Mouse (Mus musculus) Patski (cell line): ENCODE results near the gene BC107364. TPM values are rescaled to one million over a fixed set of nuclear protein-coding genes. Genes with fewer than 3 reads are reported as not detected.
"Not testable (repeated sequence)": the region's sequence is repeated elsewhere in the genome, so short reads cannot be mapped to it uniquely, and the experiment has no call there.

Source experiments
- ATAC-seq: fragments of 100-300 bp; one replicate; pipeline ENCODE4 v1.8.0; 2021
- CTCF ChIA-PET: fragments of 350-600 bp; sonication (Branson Sonifier 250); formaldehyde crosslinking; loops from one replicate; lab custom pipeline; 2022; ENCODE audit warnings: inconsistent platforms; lab: Charles Lee
- POLR2A ChIA-PET: fragments of 350-600 bp; sonication (Branson Sonifier 250); formaldehyde crosslinking; loops from one replicate; lab custom pipeline; 2022; ENCODE audit warnings: antibody characterized with exemption, inconsistent platforms; lab: Charles Lee
- DNase-seq: peaks from one replicate; pipeline ENCODE4 v3.0.0-alpha.2; 2011; ENCODE audit warnings: low read depth, low spot score
- H3K27me3 ChIP-seq: fragments of 371-371 bp; one replicate; pipeline ENCODE4 v1.5.1; 2021
- CTCF ChIP-seq: fragments of 100-300 bp; IDR thresholded peaks from one replicate; pipeline ENCODE4 v1.5.1; 2021
- in situ Hi-C: fragments of 300-500 bp; cut with MboI; formaldehyde crosslinking; loops from 3 replicates; pipeline ENCODE4 v1.11.1; 2018; ENCODE audit warnings: low pct_unique_long_range_greater_than_20kb, mixed read lengths
- polyA plus RNA-seq: library from polyadenylated mRNA; unstranded; gene quantifications from one replicate; pipeline ENCODE4 v1.2.3, GENCODE M21; 2021

The BC107364 gene
- polyA plus RNA-seq, 1 experiment from 2014 or later = not detected

DNA sequence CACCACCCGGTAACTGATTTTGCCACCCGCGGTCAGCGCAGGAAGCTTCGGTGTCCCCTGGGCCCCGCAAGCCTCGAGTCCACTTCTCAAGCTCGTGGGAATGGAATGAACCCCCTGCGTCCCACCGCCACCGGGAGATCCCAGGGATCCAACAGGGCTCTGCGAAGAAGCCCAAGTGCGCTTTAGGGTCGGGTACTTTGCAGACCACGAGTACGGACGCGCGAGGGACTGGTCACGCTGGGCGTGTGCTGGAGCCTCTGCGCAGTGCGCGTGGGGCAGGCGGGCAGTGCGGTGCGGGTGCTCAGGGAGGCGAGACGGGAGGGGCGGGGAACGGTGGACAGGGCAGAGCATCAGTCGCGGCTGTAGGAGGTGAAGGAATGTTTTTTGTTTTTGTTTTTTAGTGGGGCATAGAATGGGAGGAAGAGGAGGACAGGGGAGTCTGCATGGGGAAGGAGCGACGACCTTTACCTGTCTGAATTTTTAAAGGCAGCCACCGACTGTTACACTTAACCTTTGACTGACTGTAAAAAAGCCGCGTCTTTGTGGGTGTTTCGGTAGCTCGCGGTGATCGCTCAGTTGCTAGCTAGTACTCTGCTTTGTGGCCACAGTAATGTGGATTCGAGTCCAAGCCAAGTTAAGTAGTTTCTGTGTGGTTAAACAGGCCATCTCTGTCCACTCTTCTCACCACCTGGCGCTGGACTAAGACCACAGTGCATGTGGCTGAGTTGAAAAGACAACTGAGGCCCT is 23.0 kb upstream of the BC107364 start:
- no peaks in the 10 kb centered on the region for H3K27me3 ChIP-seq
- ChIA-PET CTCF (interaction anchor here (1.0 kb wide), 1 partner anchor 148 kb away, joined by 3 read pairs; no protein-coding TSS in a partner anchor), POLR2A (interaction anchor here (0.6 kb wide), 1 partner anchor 153 kb away, joined by 3 read pairs; no protein-coding TSS in a partner anchor)
- no peak for TF ChIP-seq CTCF
- in situ Hi-C loops = no loop called here
- ATAC-seq (no peak), DNase-seq (no peak)

DNA sequence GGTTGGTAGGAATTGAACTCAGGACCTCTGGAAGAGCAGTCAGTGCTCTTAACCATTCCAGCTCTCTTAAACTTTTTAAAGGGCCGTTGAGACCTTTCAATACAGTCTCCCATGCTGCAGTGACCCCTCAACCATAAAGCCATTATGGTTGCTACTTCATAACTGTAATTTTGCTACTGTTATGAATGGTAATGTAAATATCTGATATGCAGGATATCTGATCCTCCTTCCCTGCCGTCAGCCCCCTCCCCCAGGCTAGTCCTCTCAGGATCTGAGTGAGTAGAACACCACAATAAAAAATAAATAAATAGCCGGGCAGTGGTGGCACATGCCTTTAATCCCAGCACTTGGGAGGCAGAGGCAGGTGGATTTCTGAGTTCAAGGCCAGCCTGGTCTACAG is 21.4 kb upstream of the BC107364 start:
- ATAC-seq, H3K27me3 ChIP-seq, POLR2A ChIA-PET, DNase-seq, in situ Hi-C loops: not testable (repeated sequence)
- CTCF ChIA-PET = interaction anchor here (1.0 kb wide), 1 partner anchor 147 kb away, joined by 3 read pairs; no protein-coding TSS in a partner anchor

DNA sequence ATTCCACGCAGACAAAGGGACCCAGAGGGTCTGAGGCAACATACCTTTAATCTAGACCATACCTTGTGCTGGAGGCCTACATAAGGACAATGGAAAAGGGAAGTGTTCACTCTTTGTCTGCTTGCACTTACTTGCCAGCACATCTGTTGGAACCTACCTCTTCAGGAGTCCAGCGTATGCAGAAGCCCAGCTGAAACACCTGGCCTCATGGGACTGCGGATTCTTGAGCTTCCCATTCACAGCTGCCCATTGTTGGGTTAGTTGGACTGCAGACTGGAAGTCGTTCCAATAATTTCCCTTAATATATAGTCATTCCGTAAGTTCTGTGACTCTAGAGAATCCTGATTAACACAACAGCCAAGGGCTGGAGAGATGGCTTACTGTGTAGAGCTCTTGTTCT is 20.0 kb upstream of the BC107364 start:
- ATAC-seq (no peak), DNase-seq (no peak)
- in situ Hi-C loops = no loop called here
- TF ChIP-seq CTCF = no peak
- no peaks in the 10 kb centered on the region for H3K27me3 ChIP-seq
- ChIA-PET POLR2A (no interaction called here), CTCF (no interaction called here)

DNA sequence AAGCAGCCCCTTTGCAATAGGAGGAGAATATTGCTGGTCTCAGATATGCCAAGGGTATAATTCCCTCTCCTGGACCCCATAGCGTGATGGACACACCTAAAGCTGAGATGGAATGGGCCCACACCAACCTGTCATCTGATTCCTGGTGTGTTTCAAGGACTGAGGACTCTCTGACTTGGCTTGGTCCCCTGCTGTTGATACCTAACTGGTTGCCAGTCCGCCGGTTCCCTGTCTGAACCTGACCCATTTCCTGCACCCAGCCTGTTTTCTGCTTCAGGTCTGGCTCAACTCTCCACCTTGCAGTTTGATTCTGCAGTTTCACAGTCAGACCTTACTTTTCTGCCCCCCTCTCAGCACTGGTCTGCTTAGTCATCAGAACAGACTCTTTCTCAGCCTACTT is 17.5 kb upstream of the BC107364 start:
- DNase-seq (no peak), ATAC-seq (no peak)
- H3K27me3 ChIP-seq = no peaks in the 10 kb centered on the region
- POLR2A ChIA-PET = no interaction called here
- CTCF ChIA-PET = no interaction called here
- TF ChIP-seq CTCF = no peak
- in situ Hi-C loops = no loop called here

DNA sequence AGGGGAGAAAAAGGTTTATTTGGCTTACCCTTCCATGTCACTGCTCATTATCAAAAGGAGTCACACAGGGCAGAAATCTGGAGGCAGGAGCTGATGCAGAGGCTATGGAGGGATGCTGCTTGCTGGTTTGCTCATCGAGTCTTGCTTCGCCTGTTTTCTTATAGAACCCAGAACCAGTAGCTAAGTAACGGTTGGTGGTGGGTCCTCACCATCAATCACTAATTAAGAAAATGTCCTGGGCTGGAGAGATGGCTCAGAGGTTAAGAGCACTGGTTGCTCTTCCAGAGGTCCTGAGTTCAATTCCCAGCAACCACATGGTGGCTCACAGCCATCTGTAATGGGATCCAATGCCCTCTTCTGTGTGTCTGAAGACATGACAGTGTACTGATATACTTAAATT is 16.2 kb upstream of the BC107364 start:
- CTCF ChIA-PET = interaction anchor here (1.3 kb wide), 1 partner anchor 30 kb away, joined by 3 read pairs; no protein-coding TSS in a partner anchor
- in situ Hi-C loops, POLR2A ChIA-PET, DNase-seq, H3K27me3 ChIP-seq, ATAC-seq: not testable (repeated sequence)

DNA sequence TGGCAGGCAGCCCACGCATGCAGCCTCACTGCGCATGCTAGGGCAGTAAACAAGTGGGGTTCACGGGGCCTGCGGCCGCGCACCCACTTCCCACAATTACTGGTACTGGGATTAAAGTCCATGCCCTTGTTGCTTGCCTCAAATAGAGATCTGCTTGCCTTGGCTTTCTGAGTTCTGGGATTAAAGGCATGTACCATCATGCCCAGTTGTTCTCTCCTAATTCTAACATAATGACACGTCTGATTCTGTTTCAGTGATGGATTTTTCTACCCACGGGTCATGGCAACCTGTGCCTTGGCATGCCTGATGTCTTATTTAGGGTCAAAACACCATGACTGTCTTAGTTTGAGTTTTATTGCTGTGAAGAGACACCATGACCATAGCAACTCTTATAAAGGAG is 15.5 kb upstream of the BC107364 start:
- POLR2A ChIA-PET = no interaction called here
- H3K27me3 ChIP-seq = no peaks in the 10 kb centered on the region
- ATAC-seq (no peak), DNase-seq (no peak)
- in situ Hi-C loops = no loop called here
- no peak for TF ChIP-seq CTCF
- CTCF ChIA-PET = interaction anchor here (1.3 kb wide), 1 partner anchor 30 kb away, joined by 3 read pairs; no protein-coding TSS in a partner anchor

DNA sequence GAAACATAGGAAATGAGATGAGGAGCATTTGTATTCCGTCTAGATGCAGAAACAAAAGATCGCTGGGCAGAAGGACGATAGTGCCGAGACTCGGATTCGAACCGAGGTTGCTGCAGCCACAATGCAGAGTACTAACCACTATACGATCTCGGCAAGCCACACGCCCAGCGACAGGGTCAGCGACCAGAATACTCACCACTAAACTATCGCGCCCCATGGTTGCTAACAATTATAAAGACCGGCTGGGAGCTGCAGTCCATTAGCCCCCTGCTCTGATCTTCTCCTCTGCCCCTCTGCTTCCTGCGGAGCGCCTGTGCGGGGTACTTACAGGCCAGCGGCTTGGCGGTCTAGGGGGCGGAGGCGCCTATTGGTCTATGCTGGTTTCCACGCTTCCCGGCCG is 11.8 kb upstream of the BC107364 start:
- in situ Hi-C loops = no loop called here
- POLR2A ChIA-PET = no interaction called here
- CTCF ChIA-PET = no interaction called here

DNA sequence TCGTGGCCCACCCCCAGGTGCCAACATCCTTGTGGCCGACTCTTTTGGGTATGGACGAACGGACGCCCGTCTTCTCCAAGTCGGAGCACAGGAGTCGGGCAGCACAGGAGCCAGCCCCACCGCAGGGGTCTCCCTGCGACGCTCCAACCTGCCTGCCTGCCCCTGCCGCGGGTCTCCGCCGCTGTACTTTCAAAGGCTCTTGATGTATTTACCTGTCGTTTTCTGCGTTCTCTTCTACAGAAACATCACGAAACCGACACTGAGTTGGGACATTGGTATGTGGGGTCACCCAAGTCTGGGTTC is 8.4 kb upstream of the BC107364 start:
- CTCF ChIA-PET, H3K27me3 ChIP-seq, DNase-seq, POLR2A ChIA-PET, ATAC-seq, in situ Hi-C loops: not testable (repeated sequence)

More for the DNA sequence above, 11.8 kb upstream of the BC107364 start:
- no peak for ATAC-seq
- no peak for TF ChIP-seq CTCF
- H3K27me3 ChIP-seq = no peaks in the 10 kb centered on the region
- DNase-seq = no peak

DNA sequence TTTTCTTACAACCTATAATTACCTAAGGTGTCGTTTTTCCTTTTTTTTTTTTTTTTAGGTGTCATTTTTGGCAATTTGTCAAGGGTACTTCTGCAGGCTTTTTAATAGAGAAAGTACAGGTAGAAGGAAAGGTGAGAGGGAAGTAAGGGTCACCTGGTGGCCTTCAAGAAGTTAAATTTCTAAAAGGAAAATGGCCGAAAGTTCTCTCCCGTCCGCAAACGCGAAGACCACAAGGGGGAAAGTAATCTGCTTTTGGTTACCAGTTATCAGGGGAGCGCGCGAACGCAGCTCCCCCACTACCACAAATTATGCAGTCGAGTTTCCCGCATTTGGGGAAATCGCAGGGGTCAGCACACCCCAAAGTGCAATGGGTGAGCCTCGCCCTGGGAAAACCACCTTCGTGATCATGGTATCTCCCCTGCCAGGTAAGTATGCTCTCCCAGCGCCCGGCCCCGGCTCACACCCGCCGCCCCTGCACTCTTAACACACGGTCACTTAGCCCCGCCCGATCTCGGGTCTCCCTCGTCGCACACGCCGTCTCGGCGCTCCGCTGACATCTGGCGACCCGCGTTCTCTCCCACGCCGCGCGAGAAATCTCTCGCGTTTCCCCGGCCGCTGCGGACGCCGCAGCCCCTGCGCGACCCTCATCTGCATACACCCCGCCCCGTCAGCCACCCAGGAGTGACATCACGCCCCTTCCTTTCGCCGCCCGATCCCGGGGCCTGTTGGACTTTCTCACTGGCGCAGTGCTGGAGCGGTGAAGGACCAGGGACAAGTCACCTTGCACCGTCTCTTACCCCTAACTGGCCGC is 7.9 kb upstream of the BC107364 start:
- in situ Hi-C loops, POLR2A ChIA-PET, H3K27me3 ChIP-seq, DNase-seq, CTCF ChIA-PET: not testable (repeated sequence)
- peak; percentile 34 for ATAC-seq

DNA sequence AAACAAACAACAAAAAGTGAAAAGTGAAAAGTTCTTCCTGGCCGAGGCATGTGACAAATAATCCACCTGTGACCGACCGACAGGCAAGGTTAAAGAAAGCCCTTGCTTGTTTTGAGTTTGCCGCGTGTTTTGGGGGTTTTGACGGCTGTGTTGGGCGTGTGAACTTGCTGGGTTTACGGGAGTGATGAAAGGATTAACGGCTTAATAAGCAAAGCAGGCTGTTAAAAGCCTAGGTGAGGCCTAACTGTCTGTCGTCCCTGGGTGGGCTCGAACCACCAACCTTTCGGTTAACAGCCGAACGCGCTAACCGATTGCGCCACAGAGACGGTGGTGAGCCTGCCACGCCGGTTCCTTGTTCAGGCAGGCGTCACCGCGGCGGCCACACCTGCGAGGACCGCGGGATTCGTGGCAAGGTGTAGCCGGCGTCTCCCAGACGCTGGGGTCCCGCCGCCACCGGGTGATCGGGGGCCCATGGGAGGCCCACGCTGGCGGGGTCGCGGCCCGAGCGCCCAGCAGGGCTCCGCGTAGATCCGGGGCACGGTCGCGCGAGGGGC is 6.9 kb upstream of the BC107364 start:
- ATAC-seq, in situ Hi-C loops, H3K27me3 ChIP-seq, CTCF ChIA-PET, POLR2A ChIA-PET, DNase-seq: not testable (repeated sequence)

DNA sequence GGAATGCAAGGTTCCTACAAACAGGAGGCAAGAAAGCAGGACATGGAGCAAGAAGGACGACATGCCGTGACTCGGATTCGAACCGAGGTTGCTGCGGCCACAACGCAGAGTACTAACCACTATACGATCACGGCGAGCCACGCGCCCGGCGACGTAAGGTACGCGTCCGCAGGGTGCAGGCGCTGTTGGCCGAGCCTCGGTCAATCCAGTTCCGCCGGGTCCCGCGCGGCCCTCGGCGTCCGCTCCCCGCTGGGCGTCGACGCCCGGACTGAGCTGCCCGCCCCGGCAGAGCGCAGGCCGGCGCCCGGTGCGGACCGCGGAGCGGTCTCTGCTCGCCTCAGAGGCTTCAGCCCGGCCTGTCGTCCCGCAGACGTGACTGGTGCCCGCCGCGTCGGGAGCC is 5.9 kb upstream of the BC107364 start:
- in situ Hi-C loops, CTCF ChIA-PET, POLR2A ChIA-PET, H3K27me3 ChIP-seq, DNase-seq, ATAC-seq: not testable (repeated sequence)

DNA sequence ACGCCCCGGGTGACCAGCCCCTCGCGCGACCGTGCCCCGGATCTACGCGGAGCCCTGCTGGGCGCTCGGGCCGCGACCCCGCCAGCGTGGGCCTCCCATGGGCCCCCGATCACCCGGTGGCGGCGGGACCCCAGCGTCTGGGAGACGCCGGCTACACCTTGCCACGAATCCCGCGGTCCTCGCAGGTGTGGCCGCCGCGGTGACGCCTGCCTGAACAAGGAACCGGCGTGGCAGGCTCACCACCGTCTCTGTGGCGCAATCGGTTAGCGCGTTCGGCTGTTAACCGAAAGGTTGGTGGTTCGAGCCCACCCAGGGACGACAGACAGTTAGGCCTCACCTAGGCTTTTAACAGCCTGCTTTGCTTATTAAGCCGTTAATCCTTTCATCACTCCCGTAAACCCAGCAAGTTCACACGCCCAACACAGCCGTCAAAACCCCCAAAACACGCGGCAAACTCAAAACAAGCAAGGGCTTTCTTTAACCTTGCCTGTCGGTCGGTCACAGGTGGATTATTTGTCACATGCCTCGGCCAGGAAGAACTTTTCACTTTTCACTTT is 847 bp downstream of the BC107364 start:
- DNase-seq, CTCF ChIA-PET, H3K27me3 ChIP-seq, in situ Hi-C loops, POLR2A ChIA-PET: not testable (repeated sequence)
- peak; percentile 5 for ATAC-seq

DNA sequence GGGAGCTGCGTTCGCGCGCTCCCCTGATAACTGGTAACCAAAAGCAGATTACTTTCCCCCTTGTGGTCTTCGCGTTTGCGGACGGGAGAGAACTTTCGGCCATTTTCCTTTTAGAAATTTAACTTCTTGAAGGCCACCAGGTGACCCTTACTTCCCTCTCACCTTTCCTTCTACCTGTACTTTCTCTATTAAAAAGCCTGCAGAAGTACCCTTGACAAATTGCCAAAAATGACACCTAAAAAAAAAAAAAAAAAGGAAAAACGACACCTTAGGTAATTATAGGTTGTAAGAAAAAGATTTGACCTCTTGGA is 1.6 kb downstream of the BC107364 start:
- in situ Hi-C loops, ATAC-seq, CTCF ChIA-PET, POLR2A ChIA-PET, H3K27me3 ChIP-seq, DNase-seq: not testable (repeated sequence)

DNA sequence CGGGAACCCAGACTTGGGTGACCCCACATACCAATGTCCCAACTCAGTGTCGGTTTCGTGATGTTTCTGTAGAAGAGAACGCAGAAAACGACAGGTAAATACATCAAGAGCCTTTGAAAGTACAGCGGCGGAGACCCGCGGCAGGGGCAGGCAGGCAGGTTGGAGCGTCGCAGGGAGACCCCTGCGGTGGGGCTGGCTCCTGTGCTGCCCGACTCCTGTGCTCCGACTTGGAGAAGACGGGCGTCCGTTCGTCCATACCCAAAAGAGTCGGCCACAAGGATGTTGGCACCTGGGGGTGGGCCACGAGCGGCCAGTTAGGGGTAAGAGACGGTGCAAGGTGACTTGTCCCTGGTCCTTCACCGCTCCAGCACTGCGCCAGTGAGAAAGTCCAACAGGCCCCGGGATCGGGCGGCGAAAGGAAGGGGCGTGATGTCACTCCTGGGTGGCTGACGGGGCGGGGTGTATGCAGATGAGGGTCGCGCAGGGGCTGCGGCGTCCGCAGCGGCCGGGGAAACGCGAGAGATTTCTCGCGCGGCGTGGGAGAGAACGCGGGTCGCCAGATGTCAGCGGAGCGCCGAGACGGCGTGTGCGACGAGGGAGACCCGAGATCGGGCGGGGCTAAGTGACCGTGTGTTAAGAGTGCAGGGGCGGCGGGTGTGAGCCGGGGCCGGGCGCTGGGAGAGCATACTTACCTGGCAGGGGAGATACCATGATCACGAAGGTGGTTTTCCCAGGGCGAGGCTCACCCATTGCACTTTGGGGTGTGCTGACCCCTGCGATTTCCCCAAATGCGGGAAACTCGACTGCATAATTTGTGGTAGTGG is 2.1 kb downstream of the BC107364 start:
- H3K27me3 ChIP-seq, ATAC-seq, in situ Hi-C loops, CTCF ChIA-PET, POLR2A ChIA-PET, DNase-seq: not testable (repeated sequence)
